Mouse (Mus musculus) erythroblast, embryonic 14.5 days (primary cell): Measurements from ENCODE around the gene Tcf20.

Source experiments
- GATA1 ChIP-seq: IDR thresholded peaks from 2 replicates; pipeline ENCODE4 v1.6.1; 2012; ENCODE audit warnings: low read length, inconsistent platforms, mixed read lengths
- TAL1 ChIP-seq: IDR thresholded peaks from 3 replicates; pipeline ENCODE4 v1.6.1; 2012; ENCODE audit warnings: low read length, inconsistent platforms, mixed read lengths

DNA sequence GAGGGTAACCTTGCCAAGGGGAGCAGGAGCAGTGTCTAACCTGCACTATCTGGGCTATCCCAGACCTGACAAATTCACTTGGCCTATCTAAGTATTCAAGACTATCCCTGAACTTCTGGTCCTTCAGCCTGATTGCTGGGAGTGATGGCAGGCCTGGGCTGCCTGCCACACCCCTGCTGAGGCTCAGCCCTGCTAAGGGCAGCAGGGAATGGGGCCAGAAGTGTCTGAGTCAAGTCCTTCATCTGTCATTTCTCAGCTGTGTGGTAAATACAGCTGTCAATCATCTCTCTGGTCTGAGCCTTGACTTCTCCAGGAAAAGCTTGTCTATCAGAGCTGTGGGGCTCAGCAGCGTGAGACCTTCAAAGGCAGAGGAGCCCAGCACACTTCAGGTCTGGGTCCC lies 8.1 kb downstream of the Tcf20 start:
- TF ChIP-seq TAL1 (no peak), GATA1 (no peak)
